Mouse (Mus musculus) intestine, embryonic 16.5 days (tissue): ENCODE measurements at regions not wholly inside any gene's neighbourhood (a gene's known extent, or its start where the extent isn't known, plus 50 kb on each side); places are given as distances from the start of the nearest gene placed in this dataset.

Source experiments
- ATAC-seq: fragments of 200-750 bp; cut with Nextera tagmentation; 2 replicates; pipeline ENCODE4 v1.8.0; 2017; ENCODE audit warnings: moderate TSS enrichment, moderate library complexity
- H3K27ac ChIP-seq: fragments of 300-500 bp; sonication (generic); 2 replicates; pipeline ENCODE4 v1.5.1; 2014; ENCODE audit warnings: mild to moderate bottlenecking, low read length
- H3K27me3 ChIP-seq: fragments of 300-500 bp; sonication (generic); replicated peaks from 2 replicates; pipeline ENCODE4 v1.6.1; 2014; ENCODE audit warnings: low read length, control low read depth, mixed read lengths; ENCODE audit not compliant: control insufficient read depth, insufficient read depth
- H3K36me3 ChIP-seq: fragments of 300-500 bp; sonication (generic); 2 replicates; pipeline ENCODE4 v1.6.1; 2014; ENCODE audit warnings: low read length, control low read depth; ENCODE audit not compliant: control insufficient read depth, insufficient read depth
- H3K4me1 ChIP-seq: fragments of 300-500 bp; sonication (generic); 2 replicates; pipeline ENCODE4 v1.6.1; 2014; ENCODE audit warnings: low read length, control low read depth, mixed read lengths; ENCODE audit not compliant: control insufficient read depth, insufficient read depth
- H3K4me2 ChIP-seq: fragments of 300-500 bp; sonication (generic); 2 replicates; pipeline ENCODE4 v1.6.1; 2014; ENCODE audit warnings: low read depth, low read length, control low read depth
- H3K4me3 ChIP-seq: fragments of 300-500 bp; sonication (generic); 2 replicates; pipeline ENCODE4 v1.5.1; 2014; ENCODE audit warnings: mild to moderate bottlenecking, low read length
- H3K9ac ChIP-seq: fragments of 300-500 bp; sonication (generic); 2 replicates; pipeline ENCODE4 v1.6.1; 2014; ENCODE audit warnings: low read depth, low read length
- H3K9me3 ChIP-seq: fragments of 300-500 bp; sonication (generic); 2 replicates; pipeline ENCODE4 v1.6.1; 2016; ENCODE audit warnings: low read length, control low read depth; ENCODE audit not compliant: control insufficient read depth
- WGBS: fragments of 180-500 bp; shearing (Covaris S2); extraction: QIAGEN DNeasy Blood & Tissue Kit; methylation state at CpG from one replicate; pipeline ENCODE4 v1.1.7; 2014; 5-methylcytosine and 5-hydroxymethylcytosine counted together

- Histone ChIP-seq H3K4me1 (no peaks in the 10 kb centered on the region), H3K9ac (no peak overlapping the region), H3K27ac (no peak overlapping the region), H3K4me3 (no peak overlapping the region), H3K4me2 (no peak overlapping the region), H3K9me3 (no peaks in the 10 kb centered on the region), H3K27me3 (no peaks in the 10 kb centered on the region), H3K36me3 (no peaks in the 10 kb centered on the region)
- ATAC-seq = no peak
- WGBS = 38% methylated on average over 4 of the region's 4 CpGs
Measured at GRCm38 (mm10) chr2:161349110-161349509, 240.2 kb upstream of the Chd6 start.

GRCm38 (mm10) chr2:161344018-161344417 is 235.1 kb upstream of the Chd6 start:
- no peaks in the 10 kb centered on the region for H3K36me3 ChIP-seq
- H3K27ac ChIP-seq = no peak overlapping the region
- no peak overlapping the region for H3K4me3 ChIP-seq
- 81% methylated on average over 2 of the region's 2 CpGs for WGBS
- no peak overlapping the region for H3K4me2 ChIP-seq
- no peak overlapping the region for H3K9ac ChIP-seq
- H3K4me1 ChIP-seq = peaks cover 6% of the 10 kb centered on the region; the same call in 1 of the 2 replicates
- H3K27me3 ChIP-seq = no peaks in the 10 kb centered on the region
- no peaks in the 10 kb centered on the region for H3K9me3 ChIP-seq
- no peak for ATAC-seq

- H3K9ac ChIP-seq = no peak overlapping the region
- no peaks in the 10 kb centered on the region for H3K27me3 ChIP-seq
- WGBS = 77% methylated on average over 2 of the region's 2 CpGs
- no peaks in the 10 kb centered on the region for H3K36me3 ChIP-seq
- H3K27ac ChIP-seq = no peak overlapping the region
- no peak overlapping the region for H3K4me2 ChIP-seq
- peaks cover 6% of the 10 kb centered on the region; the same call in 1 of the 2 replicates for H3K4me1 ChIP-seq
- no peak overlapping the region for H3K4me3 ChIP-seq
- no peaks in the 10 kb centered on the region for H3K9me3 ChIP-seq
- no peak for ATAC-seq
Measured at GRCm38 (mm10) chr2:161342648-161343047, 233.8 kb upstream of the Chd6 start.

- no peaks in the 10 kb centered on the region for H3K9me3 ChIP-seq
- peak overlapping the region; percentile 37 for H3K4me2 ChIP-seq
- H3K4me1 ChIP-seq = peaks cover 6% of the 10 kb centered on the region; the same call in 1 of the 2 replicates
- no peak overlapping the region for H3K9ac ChIP-seq
- H3K27me3 ChIP-seq = no peaks in the 10 kb centered on the region
- 4% methylated on average over 11 of the region's 11 CpGs for WGBS
- H3K4me3 ChIP-seq = 0 out of 2 replicates have a peak overlapping the region, but pooled peaks have one; percentile 13
- no peak overlapping the region for H3K27ac ChIP-seq
- ATAC-seq = peak; percentile 93
- H3K36me3 ChIP-seq = no peaks in the 10 kb centered on the region
Measured at GRCm38 (mm10) chr2:161341368-161341891, 232.6 kb upstream of the Chd6 start.

GRCm38 (mm10) chr2:161340291-161340690 is 231.4 kb upstream of the Chd6 start:
- H3K4me1 ChIP-seq = peaks cover 6% of the 10 kb centered on the region; the same call in 1 of the 2 replicates
- no peak overlapping the region for H3K4me2 ChIP-seq
- no peaks in the 10 kb centered on the region for H3K27me3 ChIP-seq
- no peak overlapping the region for H3K9ac ChIP-seq
- no peak overlapping the region for H3K27ac ChIP-seq
- ATAC-seq = no peak
- H3K9me3 ChIP-seq = no peaks in the 10 kb centered on the region
- H3K4me3 ChIP-seq = no peak overlapping the region
- 86% methylated on average over 9 of the region's 9 CpGs for WGBS
- H3K36me3 ChIP-seq = no peaks in the 10 kb centered on the region

GRCm38 (mm10) chr2:161339327-161340001 is 230.6 kb upstream of the Chd6 start:
- H3K9me3 ChIP-seq = no peaks in the 10 kb centered on the region
- H3K36me3 ChIP-seq = no peaks in the 10 kb centered on the region
- no peak overlapping the region for H3K4me2 ChIP-seq
- 25% methylated on average over 14 of the region's 14 CpGs for WGBS
- H3K9ac ChIP-seq = no peak overlapping the region
- no peak overlapping the region for H3K4me3 ChIP-seq
- ATAC-seq = no peak
- H3K4me1 ChIP-seq = peaks cover 6% of the 10 kb centered on the region; the same call in 1 of the 2 replicates
- H3K27me3 ChIP-seq = no peaks in the 10 kb centered on the region
- no peak overlapping the region for H3K27ac ChIP-seq

GRCm38 (mm10) chr2:161338953-161339326 is 230.1 kb upstream of the Chd6 start:
- no peak for ATAC-seq
- Histone ChIP-seq H3K9ac (no peak overlapping the region), H3K9me3 (no peaks in the 10 kb centered on the region), H3K4me3 (no peak overlapping the region), H3K27ac (no peak overlapping the region), H3K36me3 (no peaks in the 10 kb centered on the region), H3K27me3 (no peaks in the 10 kb centered on the region), H3K4me2 (no peak overlapping the region), H3K4me1 (peaks cover 6% of the 10 kb centered on the region; the same call in 1 of the 2 replicates)
- 24% methylated on average over 3 of the region's 3 CpGs for WGBS

- Histone ChIP-seq H3K36me3 (no peaks in the 10 kb centered on the region), H3K4me3 (no peak overlapping the region), H3K9me3 (no peaks in the 10 kb centered on the region), H3K4me1 (no peaks in the 10 kb centered on the region), H3K27me3 (no peaks in the 10 kb centered on the region), H3K9ac (no peak overlapping the region), H3K27ac (no peak overlapping the region), H3K4me2 (no peak overlapping the region)
- ATAC-seq = peak; percentile 58
- WGBS = 27% methylated on average over 2 of the region's 2 CpGs
Measured at GRCm38 (mm10) chr2:161332653-161333052, 223.8 kb upstream of the Chd6 start.

- H3K4me3 ChIP-seq = no peak overlapping the region
- no peaks in the 10 kb centered on the region for H3K9me3 ChIP-seq
- H3K36me3 ChIP-seq = no peaks in the 10 kb centered on the region
- H3K27ac ChIP-seq = no peak overlapping the region
- H3K27me3 ChIP-seq = no peaks in the 10 kb centered on the region
- no peak overlapping the region for H3K4me2 ChIP-seq
- WGBS = 71% methylated on average over 10 of the region's 10 CpGs
- no peaks in the 10 kb centered on the region for H3K4me1 ChIP-seq
- H3K9ac ChIP-seq = no peak overlapping the region
- ATAC-seq = no peak
Measured at GRCm38 (mm10) chr2:161331850-161332365, 223.0 kb upstream of the Chd6 start.
